31 mouse cellular contexts compared by ENCODE assay signal in genomic region chr9:31371740-31372139, GRCm38 (mm10).
"Had no signal": no experiment of that assay in that cellular context is flagged by ENCODE, and none has a peak within 500 bp of the region (broad histone marks: within the 10 kb centered on the region; RNA-seq: fewer than 3 reads in every experiment).

No protein-coding gene starts in this region.

- DNase-seq: heart, adult 2 months; heart, postnatal 10 days; heart, postnatal 36 days; heart, postnatal 4 days; kidney, adult 11 months; kidney, adult 8-10 months; kidney, postnatal 10 days; kidney, postnatal 14 days; kidney, postnatal 4 days; layer of hippocampus, adult 9-11 months; layer of hippocampus, postnatal 36 days had no signal

- H3K9me3 ChIP-seq: heart, embryonic 10.5 days; heart, embryonic 12.5 days; heart, embryonic 15.5 days; intestine, embryonic 15.5 days had no signal

- H3K4me3 ChIP-seq: heart, adult 2 months; heart, embryonic 10.5 days; heart, embryonic 12.5 days; heart, embryonic 13.5 days; heart, embryonic 15.5 days; hindbrain, embryonic 10.5 days; hindbrain, embryonic 12.5 days; hindbrain, embryonic 13.5 days; hindbrain, embryonic 15.5 days; intestine, embryonic 15.5 days; kidney, embryonic 15.5 days; layer of hippocampus, adult 2 months; left cerebral cortex, adult 2 months had no signal

- ATAC-seq: hindbrain, embryonic 16.5 days; hindbrain, postnatal 0 days; inflammation-experienced regulatory T-cells, adult 6 months; intestine, embryonic 15.5 days; intestine, embryonic 16.5 days; intestine, postnatal 0 days had no signal

- H3K9ac ChIP-seq: heart, embryonic 12.5 days; heart, embryonic 13.5 days; heart, embryonic 15.5 days; hindbrain, embryonic 12.5 days; hindbrain, embryonic 13.5 days; hindbrain, embryonic 14.5 days; hindbrain, embryonic 15.5 days; intestine, embryonic 15.5 days; kidney, embryonic 15.5 days had no signal

- H3K4me1 ChIP-seq: heart, embryonic 10.5 days; heart, embryonic 12.5 days; heart, embryonic 13.5 days; heart, embryonic 15.5 days; hindbrain, embryonic 10.5 days; hindbrain, embryonic 12.5 days; hindbrain, embryonic 13.5 days; hindbrain, embryonic 15.5 days; intestine, embryonic 15.5 days; kidney, embryonic 15.5 days had no signal

- H3K27me3 ChIP-seq: heart, embryonic 12.5 days; heart, embryonic 13.5 days; heart, embryonic 15.5 days; hindbrain, embryonic 12.5 days; hindbrain, embryonic 13.5 days; hindbrain, embryonic 15.5 days; intestine, embryonic 15.5 days; kidney, embryonic 15.5 days had no signal

- H3K27ac ChIP-seq: heart, adult 2 months; heart, embryonic 10.5 days; heart, embryonic 13.5 days; heart, embryonic 15.5 days; hindbrain, embryonic 10.5 days; hindbrain, embryonic 12.5 days; hindbrain, embryonic 13.5 days; hindbrain, embryonic 14.5 days; hindbrain, embryonic 15.5 days; hindbrain, postnatal 0 days; intestine, embryonic 15.5 days; kidney, embryonic 15.5 days; kidney, postnatal 0 days; layer of hippocampus, adult 2 months; left cerebral cortex, adult 2 months had no signal

- H3K4me2 ChIP-seq: heart, embryonic 11.5 days; heart, embryonic 12.5 days; heart, embryonic 13.5 days; heart, embryonic 15.5 days; hindbrain, embryonic 12.5 days; hindbrain, embryonic 13.5 days; hindbrain, embryonic 14.5 days; hindbrain, embryonic 15.5 days; intestine, embryonic 15.5 days; kidney, embryonic 15.5 days had no signal

- H3K36me3 ChIP-seq: intestine, embryonic 15.5 days had no signal
